Mouse (Mus musculus) heart, adult 2 months (tissue): ENCODE results near the gene Aebp2.

Source experiments
- EP300 ChIP-seq: fragments of 200-500 bp; IDR thresholded peaks from 2 replicates; pipeline ENCODE4 v1.6.1; 2011; ENCODE audit warnings: low read depth, low read length, control low read depth; ENCODE audit not compliant: insufficient read depth
- POLR2A ChIP-seq: fragments of 200-500 bp; IDR thresholded peaks from 2 replicates; pipeline ENCODE4 v1.6.1; 2011; ENCODE audit warnings: mild to moderate bottlenecking, low read depth, low read length, control low read depth; ENCODE audit not compliant: insufficient read depth

- TF ChIP-seq EP300: no peak
- no peak for TF ChIP-seq POLR2A
Measured at GRCm38 (mm10) chr6:140620531-140621349, 1.7 kb upstream of the Aebp2 start.
